Mouse (Mus musculus) hindbrain, embryonic 11.5 days (tissue): ENCODE results near the gene Abr. TPM values are rescaled to one million over a fixed set of nuclear protein-coding genes. Genes with fewer than 3 reads are reported as not detected.

Experiments used
- ATAC-seq: fragments of 200-750 bp; cut with Nextera tagmentation; 2 replicates; pipeline ENCODE4 v1.8.0; 2017; ENCODE audit warnings: mild to moderate bottlenecking, moderate TSS enrichment, moderate library complexity; ENCODE audit not compliant: low FRiP score
- DNase-seq: peaks from one replicate; pipeline ENCODE4 v3.0.0-alpha.2; 2015; ENCODE audit warnings: low spot score
- H3K27ac ChIP-seq: fragments of 300-500 bp; sonication (generic); 2 replicates; pipeline ENCODE4 v1.5.1; 2014; ENCODE audit warnings: mild to moderate bottlenecking, low read depth, low read length
- H3K27me3 ChIP-seq: fragments of 300-500 bp; sonication (generic); 2 replicates; pipeline ENCODE4 v1.6.1; 2014; ENCODE audit warnings: mild to moderate bottlenecking, low read length, moderate library complexity, mixed read lengths; ENCODE audit not compliant: control insufficient read depth, insufficient read depth
- H3K36me3 ChIP-seq: fragments of 300-500 bp; sonication (generic); 2 replicates; pipeline ENCODE4 v1.6.1; 2014; ENCODE audit warnings: mild to moderate bottlenecking, low read length, moderate library complexity, mixed read lengths; ENCODE audit not compliant: control insufficient read depth, insufficient read depth
- H3K4me1 ChIP-seq: fragments of 300-500 bp; sonication (generic); replicated peaks from 2 replicates; pipeline ENCODE4 v1.6.1; 2014; ENCODE audit warnings: low read length, mixed read lengths; ENCODE audit not compliant: control insufficient read depth, insufficient read depth
- H3K4me2 ChIP-seq: fragments of 300-500 bp; sonication (generic); replicated peaks from 2 replicates; pipeline ENCODE4 v1.6.1; 2014; ENCODE audit warnings: mild to moderate bottlenecking, low read depth, low read length
- H3K4me3 ChIP-seq: fragments of 300-500 bp; sonication (generic); 2 replicates; pipeline ENCODE4 v1.5.1; 2014; ENCODE audit warnings: low read depth, low read length
- H3K9ac ChIP-seq: fragments of 300-500 bp; sonication (generic); 2 replicates; pipeline ENCODE4 v1.6.1; 2014; ENCODE audit warnings: low read depth, low read length
- H3K9me3 ChIP-seq: fragments of 300-500 bp; sonication (generic); 2 replicates; pipeline ENCODE4 v1.6.1; 2016; ENCODE audit warnings: low read length; ENCODE audit not compliant: control insufficient read depth
- WGBS: fragments of 180-500 bp; shearing (Covaris S2); extraction: QIAGEN DNeasy Blood & Tissue Kit; methylation state at CpG from one replicate; pipeline ENCODE4 v1.1.7; 2014; 5-methylcytosine and 5-hydroxymethylcytosine counted together
- polyA plus RNA-seq: library from polyadenylated mRNA; unstranded; fragments of >200 nt; fragmentation: Nextera tagmentation; extraction: Ambion mirVana; gene quantifications from 2 replicates; pipeline ENCODE4 v1.2.1, GENCODE M21; 2014

The Abr gene
- polyA plus RNA-seq, 1 experiment from 2014 or later: 35.8 TPM

DNA sequence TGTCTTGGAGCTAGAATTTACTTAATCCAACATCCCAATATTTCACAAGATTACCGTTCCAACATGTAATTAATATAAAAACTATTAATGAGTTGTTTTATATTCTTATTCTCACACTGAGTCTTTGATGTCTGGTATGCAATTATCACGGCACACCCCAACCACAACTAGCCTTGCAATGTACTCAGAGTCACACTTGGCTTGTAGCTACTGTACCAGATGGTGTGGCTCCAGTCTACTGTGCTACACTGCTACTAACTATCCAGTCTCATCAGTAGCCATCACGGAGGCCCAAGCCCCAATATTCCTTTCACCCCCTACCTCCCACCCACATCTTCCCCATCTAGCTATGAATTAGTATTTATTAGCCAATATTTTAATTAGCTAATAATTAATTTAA lies 245.7 kb downstream of the Abr start:
- Histone ChIP-seq H3K27ac (no peak overlapping the region), H3K36me3 (no peaks in the 10 kb centered on the region), H3K9me3 (no peaks in the 10 kb centered on the region), H3K27me3 (no peaks in the 10 kb centered on the region), H3K9ac (no peak overlapping the region), H3K4me1 (peaks cover 2% of the 10 kb centered on the region; the same call in 1 of the 2 replicates), H3K4me3 (no peak overlapping the region), H3K4me2 (no peak overlapping the region)
- WGBS: 94% methylated on average over 3 of the region's 3 CpGs
- ATAC-seq (no peak), DNase-seq (no peak)

DNA sequence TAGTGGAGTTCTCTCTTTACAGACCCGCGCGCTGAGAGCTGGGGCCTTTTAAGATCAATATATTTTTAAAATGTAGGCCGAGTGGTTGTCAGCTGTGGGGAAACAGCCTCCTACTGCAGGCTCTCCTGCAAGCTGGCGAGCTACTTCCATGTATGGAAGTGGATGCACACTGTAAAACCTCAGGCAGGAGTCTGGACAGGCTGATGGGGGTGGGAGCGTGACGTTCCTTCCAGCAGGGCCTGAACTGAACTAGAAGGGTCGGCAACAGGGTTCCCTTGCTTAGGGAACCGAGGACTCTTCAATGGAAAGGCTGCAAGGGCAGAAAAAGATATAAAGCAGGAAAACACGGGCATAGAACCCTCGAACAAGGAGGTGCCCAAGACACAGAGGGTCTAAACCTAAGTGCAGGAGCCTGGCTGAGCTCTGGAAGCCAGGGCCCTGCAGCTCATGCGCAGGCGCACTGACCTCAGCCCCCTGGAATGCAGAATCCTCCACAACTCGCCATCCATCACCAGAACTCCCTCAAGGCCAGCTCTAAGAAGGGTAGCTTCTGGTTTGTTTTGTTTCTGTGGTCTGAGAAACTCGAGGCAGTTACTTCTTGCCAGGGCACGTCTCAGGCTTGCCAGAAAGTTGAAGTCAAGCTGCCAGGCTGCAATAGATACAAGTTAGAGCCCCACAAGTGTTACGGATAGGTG lies 247.5 kb downstream of the Abr start:
- H3K4me3 ChIP-seq: no peak overlapping the region
- ATAC-seq: no peak
- H3K9me3 ChIP-seq: no peaks in the 10 kb centered on the region
- no peak overlapping the region for H3K4me2 ChIP-seq
- peak; percentile 63 for DNase-seq
- no peaks in the 10 kb centered on the region for H3K27me3 ChIP-seq
- 59% methylated on average over 17 of the region's 17 CpGs for WGBS
- H3K27ac ChIP-seq: peak overlapping the region; percentile 12; the same call in 1 of the 2 replicates
- no peak overlapping the region for H3K9ac ChIP-seq
- H3K36me3 ChIP-seq: no peaks in the 10 kb centered on the region
- H3K4me1 ChIP-seq: peaks cover 2% of the 10 kb centered on the region; the same call in 1 of the 2 replicates

DNA sequence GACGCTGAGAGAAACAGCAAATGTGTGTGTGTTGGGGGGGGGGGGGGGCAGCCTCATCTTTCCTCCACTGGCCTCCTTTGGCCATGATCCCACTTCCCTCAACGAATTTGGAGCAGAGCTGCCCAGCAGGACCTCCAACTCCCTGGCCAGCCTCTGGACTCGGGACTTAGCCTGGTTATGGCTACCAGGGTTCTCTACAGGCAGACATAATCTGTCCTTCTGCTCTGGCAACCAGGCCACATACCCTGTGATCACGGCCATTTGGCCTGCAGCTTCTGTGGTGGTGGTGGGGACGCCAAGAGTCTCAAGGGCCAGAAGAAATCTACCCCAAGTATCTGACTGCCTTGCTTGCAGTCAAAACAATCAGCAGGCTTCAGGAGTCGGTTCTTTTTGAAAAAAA lies 249.6 kb downstream of the Abr start:
- no peaks in the 10 kb centered on the region for H3K27me3 ChIP-seq
- H3K27ac ChIP-seq: no peak overlapping the region
- H3K9me3 ChIP-seq: no peaks in the 10 kb centered on the region
- H3K4me1 ChIP-seq: peaks cover 2% of the 10 kb centered on the region; the same call in 1 of the 2 replicates
- H3K4me2 ChIP-seq: no peak overlapping the region
- no peaks in the 10 kb centered on the region for H3K36me3 ChIP-seq
- no peak overlapping the region for H3K4me3 ChIP-seq
- H3K9ac ChIP-seq: no peak overlapping the region
- 58% methylated on average over 6 of the region's 6 CpGs for WGBS
- DNase-seq (no peak), ATAC-seq (no peak)

DNA sequence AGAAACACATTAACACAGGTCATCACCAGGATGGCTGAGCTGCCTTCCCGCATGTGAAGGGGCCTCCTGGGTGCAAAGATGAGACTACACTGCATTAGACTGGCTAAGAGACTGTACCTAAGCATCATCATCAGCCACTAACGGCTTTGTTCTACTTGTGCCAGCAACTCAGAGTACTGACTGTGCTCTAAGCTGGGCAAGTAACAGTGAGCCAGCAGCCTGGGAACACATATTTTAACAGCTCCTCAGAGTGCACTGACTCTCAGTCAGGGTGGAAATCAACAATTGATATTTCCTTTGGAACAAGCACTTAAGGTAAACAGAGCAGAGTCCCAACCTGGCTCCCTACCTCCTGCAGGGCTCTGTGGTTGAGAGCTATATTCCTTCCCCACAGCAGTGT lies 250.0 kb downstream of the Abr start:
- ATAC-seq (no peak), DNase-seq (no peak)
- peaks cover 2% of the 10 kb centered on the region; the same call in 1 of the 2 replicates for H3K4me1 ChIP-seq
- H3K36me3 ChIP-seq: no peaks in the 10 kb centered on the region
- no peaks in the 10 kb centered on the region for H3K9me3 ChIP-seq
- H3K27ac ChIP-seq: no peak overlapping the region
- H3K4me2 ChIP-seq: no peak overlapping the region
- no peak overlapping the region for H3K9ac ChIP-seq
- 78% methylated on average over 2 of the region's 2 CpGs for WGBS
- no peak overlapping the region for H3K4me3 ChIP-seq
- H3K27me3 ChIP-seq: no peaks in the 10 kb centered on the region

DNA sequence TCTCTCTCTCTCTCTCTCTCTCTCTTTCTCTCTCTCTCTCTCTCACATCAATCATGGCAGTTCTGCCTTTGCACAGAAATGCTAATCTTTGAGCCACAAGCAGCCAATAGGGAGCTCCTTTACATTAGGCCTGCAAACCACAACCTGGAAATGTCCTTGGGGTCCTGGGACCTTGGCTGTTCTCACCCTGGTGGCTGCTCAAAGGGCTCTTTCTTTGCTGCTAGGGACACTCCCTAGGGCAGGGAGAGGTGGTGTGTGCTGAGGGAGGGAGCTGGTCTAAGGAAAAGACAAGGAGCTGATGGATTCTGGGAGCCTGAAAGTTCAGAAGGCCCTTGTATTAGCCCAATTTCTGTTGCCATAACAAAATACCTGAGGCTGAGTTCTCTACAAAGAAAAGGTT lies 251.6 kb downstream of the Abr start:
- no peak for ATAC-seq
- no peak overlapping the region for H3K9ac ChIP-seq
- no peak overlapping the region for H3K4me2 ChIP-seq
- no peak for DNase-seq
- H3K27me3 ChIP-seq: no peaks in the 10 kb centered on the region
- peaks cover 2% of the 10 kb centered on the region; the same call in 1 of the 2 replicates for H3K4me1 ChIP-seq
- H3K36me3 ChIP-seq: no peaks in the 10 kb centered on the region
- H3K27ac ChIP-seq: no peak overlapping the region
- no peaks in the 10 kb centered on the region for H3K9me3 ChIP-seq
- no peak overlapping the region for H3K4me3 ChIP-seq

Other genes with a start within 250 kb of the Abr start
- gene Nxn, start 223.2 kb downstream of the Abr start, polyA plus RNA-seq: 40.0 and 45.2 TPM in 2 replicates
- gene Timm22, start 215.4 kb downstream of the Abr start, polyA plus RNA-seq: 113 and 116 TPM in 2 replicates
- gene Bhlha9, start 50.2 kb upstream of the Abr start, polyA plus RNA-seq: 0.19 TPM in 1 of 2 replicates, not detected in the other
- 0.14 TPM in 1 of 2 replicates, not detected in the other for gene Trarg1, start 57.5 kb upstream of the Abr start, polyA plus RNA-seq
- gene Gosr1, start 141.3 kb upstream of the Abr start, polyA plus RNA-seq: 28.3 and 28.4 TPM in 2 replicates
- 15.4 and 16.0 TPM in 2 replicates for gene Cpd, start 224.7 kb upstream of the Abr start, polyA plus RNA-seq